Mouse (Mus musculus): Measurements from ENCODE around the gene Tm2d1.

DNA sequence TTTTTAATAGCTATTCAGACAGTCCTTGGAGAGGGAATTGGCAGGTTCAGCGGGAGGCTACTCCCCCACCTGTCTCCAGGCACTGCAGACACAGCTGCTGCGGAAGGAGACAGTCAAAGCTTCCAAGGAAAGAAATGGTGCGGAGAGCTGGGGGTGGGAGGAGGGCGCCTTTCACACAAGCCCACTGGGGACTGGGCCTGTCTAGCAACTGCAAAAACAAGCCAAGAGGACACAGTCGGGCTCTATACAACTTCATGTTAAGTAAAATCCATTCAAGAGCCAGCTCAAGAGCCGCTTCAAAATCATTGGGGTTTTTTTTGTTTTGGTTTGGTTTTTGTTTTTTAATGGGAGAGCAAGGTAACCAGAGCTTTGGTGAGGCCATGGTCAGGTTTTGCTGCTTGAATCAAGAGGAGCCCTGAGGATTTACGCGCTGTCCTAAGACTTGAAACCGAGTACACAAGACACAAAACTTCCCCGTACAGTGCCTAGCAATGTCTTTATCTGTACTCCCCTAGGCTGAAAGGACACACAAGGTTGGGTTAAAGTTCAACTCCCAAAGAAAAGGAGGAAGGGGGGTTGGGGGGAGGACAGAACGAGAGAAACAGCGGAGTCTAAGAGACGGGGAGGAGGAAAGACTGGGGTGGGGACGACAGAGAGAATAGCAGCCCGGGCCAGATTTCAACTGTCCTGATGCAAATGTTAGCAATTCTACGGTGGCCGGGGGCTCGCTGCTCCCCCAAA, 61.6 kb downstream of the Tm2d1 start:
- no peak for TF ChIP-seq CTCF (conservative IDR thresholded peaks at IDR 0.05; ENCODE audit: low read length)
- TF ChIP-seq POU5F1 (IDR thresholded peaks at IDR 0.05; ENCODE audit: borderline replicate concordance, low read length): no peak

Data from E14TG2a.4 (cell line).